Mouse (Mus musculus): ENCODE data around the gene Ehbp1. TPM values are rescaled to one million over a fixed set of nuclear protein-coding genes. Genes with fewer than 3 reads are reported as not detected.

Ehbp1 gene
- polyA plus RNA-seq, 1 experiment = 24.8 TPM

GRCm38 (mm10) chr11:22194607-22195006 is 147.5 kb downstream of the Ehbp1 start:
- Histone ChIP-seq H3K27me3 (ENCODE audit: control insufficient read depth, insufficient read depth, low read length) (no peaks in the 10 kb centered on the region), H3K4me3 (replicated peaks; ENCODE audit: insufficient read depth, low read depth, low read length) (no peak overlapping the region), H3K27ac (ENCODE audit: insufficient read depth, low read length) (no peak overlapping the region), H3K4me1 (ENCODE audit: control insufficient read depth, insufficient read depth, low read length) (peaks cover 7% of the 10 kb centered on the region)
- WGBS = 76% methylated on average over 3 of the region's 3 CpGs
- DNase-seq = no peak
- TF ChIP-seq POLR2A (IDR thresholded peaks at IDR 0.05; ENCODE audit: borderline replicate concordance, insufficient read depth, low read length) = no peak
- TF ChIP-seq CTCF (IDR thresholded peaks at IDR 0.05; ENCODE audit: borderline replicate concordance, insufficient read depth, low read depth, low read length) = no peak

- DNase-seq = peak in 1 of 2 experiments; percentile 28
- 34% methylated on average over 3 of the region's 3 CpGs for WGBS
- no peak overlapping the region for H3K4me3 ChIP-seq (replicated peaks; ENCODE audit: insufficient read depth, low read depth, low read length)
- H3K4me1 ChIP-seq (ENCODE audit: control insufficient read depth, insufficient read depth, low read length) = peaks cover 5% of the 10 kb centered on the region; the same call in 1 of the 2 replicates
- no peak overlapping the region for H3K27ac ChIP-seq (ENCODE audit: insufficient read depth, low read length)
- no peaks in the 10 kb centered on the region for H3K27me3 ChIP-seq (ENCODE audit: control insufficient read depth, insufficient read depth, low read length)
- TF ChIP-seq POLR2A (IDR thresholded peaks at IDR 0.05; ENCODE audit: borderline replicate concordance, insufficient read depth, low read length) = no peak
- no peak for TF ChIP-seq CTCF (IDR thresholded peaks at IDR 0.05; ENCODE audit: borderline replicate concordance, insufficient read depth, low read depth, low read length)
Observed at GRCm38 (mm10) chr11:22190576-22190975, 151.5 kb downstream of the Ehbp1 start.

GRCm38 (mm10) chr11:22189970-22190369 is 152.1 kb downstream of the Ehbp1 start:
- H3K4me3 ChIP-seq (replicated peaks; ENCODE audit: insufficient read depth, low read depth, low read length) = no peak overlapping the region
- no peak overlapping the region for H3K27ac ChIP-seq (ENCODE audit: insufficient read depth, low read length)
- 94% methylated on average over 3 of the region's 3 CpGs for WGBS
- peaks cover 5% of the 10 kb centered on the region; the same call in 1 of the 2 replicates for H3K4me1 ChIP-seq (ENCODE audit: control insufficient read depth, insufficient read depth, low read length)
- TF ChIP-seq CTCF (IDR thresholded peaks at IDR 0.05; ENCODE audit: borderline replicate concordance, insufficient read depth, low read depth, low read length) = no peak
- TF ChIP-seq POLR2A (IDR thresholded peaks at IDR 0.05; ENCODE audit: borderline replicate concordance, insufficient read depth, low read length) = no peak
- H3K27me3 ChIP-seq (ENCODE audit: control insufficient read depth, insufficient read depth, low read length) = no peaks in the 10 kb centered on the region
- DNase-seq = no peak

GRCm38 (mm10) chr11:22181530-22182501 is 160.3 kb downstream of the Ehbp1 start:
- Histone ChIP-seq H3K27me3 (ENCODE audit: control insufficient read depth, insufficient read depth, low read length) (no peaks in the 10 kb centered on the region), H3K4me3 (replicated peaks; ENCODE audit: insufficient read depth, low read depth, low read length) (no peak overlapping the region), H3K27ac (ENCODE audit: insufficient read depth, low read length) (no peak overlapping the region), H3K4me1 (ENCODE audit: control insufficient read depth, insufficient read depth, low read length) (peaks cover 2% of the 10 kb centered on the region; the same call in 1 of the 2 replicates)
- 94% methylated on average over 8 of the region's 8 CpGs for WGBS
- TF ChIP-seq POLR2A (IDR thresholded peaks at IDR 0.05; ENCODE audit: borderline replicate concordance, insufficient read depth, low read length) (no peak), CTCF (IDR thresholded peaks at IDR 0.05; ENCODE audit: borderline replicate concordance, insufficient read depth, low read depth, low read length) (no peak)
- no peak for DNase-seq

- Histone ChIP-seq H3K4me3 (replicated peaks; ENCODE audit: insufficient read depth, low read depth, low read length) (no peak overlapping the region), H3K27ac (ENCODE audit: insufficient read depth, low read length) (no peak overlapping the region), H3K4me1 (ENCODE audit: control insufficient read depth, insufficient read depth, low read length) (peaks cover 2% of the 10 kb centered on the region; the same call in 1 of the 2 replicates), H3K27me3 (ENCODE audit: control insufficient read depth, insufficient read depth, low read length) (no peaks in the 10 kb centered on the region)
- TF ChIP-seq POLR2A (IDR thresholded peaks at IDR 0.05; ENCODE audit: borderline replicate concordance, insufficient read depth, low read length) (no peak), CTCF (IDR thresholded peaks at IDR 0.05; ENCODE audit: borderline replicate concordance, insufficient read depth, low read depth, low read length) (no peak)
- no peak for DNase-seq
Observed at GRCm38 (mm10) chr11:22180146-22180545, 161.9 kb downstream of the Ehbp1 start.

GRCm38 (mm10) chr11:22178569-22178968 is 163.5 kb downstream of the Ehbp1 start:
- 97% methylated on average over 1 of the region's 1 CpGs for WGBS
- DNase-seq = no peak
- Histone ChIP-seq H3K4me3 (replicated peaks; ENCODE audit: insufficient read depth, low read depth, low read length) (no peak overlapping the region), H3K27ac (ENCODE audit: insufficient read depth, low read length) (no peak overlapping the region), H3K27me3 (ENCODE audit: control insufficient read depth, insufficient read depth, low read length) (no peaks in the 10 kb centered on the region), H3K4me1 (ENCODE audit: control insufficient read depth, insufficient read depth, low read length) (peaks cover 2% of the 10 kb centered on the region; the same call in 1 of the 2 replicates)
- no peak for TF ChIP-seq CTCF (IDR thresholded peaks at IDR 0.05; ENCODE audit: borderline replicate concordance, insufficient read depth, low read depth, low read length)
- TF ChIP-seq POLR2A (IDR thresholded peaks at IDR 0.05; ENCODE audit: borderline replicate concordance, insufficient read depth, low read length) = no peak

GRCm38 (mm10) chr11:22174311-22174710 is 167.8 kb downstream of the Ehbp1 start:
- DNase-seq = no peak
- H3K4me1 ChIP-seq (ENCODE audit: control insufficient read depth, insufficient read depth, low read length) = peaks cover 2% of the 10 kb centered on the region; the same call in 1 of the 2 replicates
- WGBS = 76% methylated on average over 3 of the region's 3 CpGs

More at GRCm38 (mm10) chr11:22174311-22174710, 167.8 kb downstream of the Ehbp1 start:
- no peak overlapping the region for H3K27ac ChIP-seq (ENCODE audit: insufficient read depth, low read length)
- H3K4me3 ChIP-seq (replicated peaks; ENCODE audit: insufficient read depth, low read depth, low read length) = no peak overlapping the region
- TF ChIP-seq POLR2A (IDR thresholded peaks at IDR 0.05; ENCODE audit: borderline replicate concordance, insufficient read depth, low read length) = no peak
- TF ChIP-seq CTCF (IDR thresholded peaks at IDR 0.05; ENCODE audit: borderline replicate concordance, insufficient read depth, low read depth, low read length) = no peak
- H3K27me3 ChIP-seq (ENCODE audit: control insufficient read depth, insufficient read depth, low read length) = no peaks in the 10 kb centered on the region
